Mouse (Mus musculus) layer of hippocampus, adult 11-12 months (tissue): ENCODE data around the gene Lrmda.

Experiments
- DNase-seq: peaks from one replicate; pipeline ENCODE4 v3.0.0; 2022; ENCODE audit warnings: low spot score

Gene Lrmda

DNA sequence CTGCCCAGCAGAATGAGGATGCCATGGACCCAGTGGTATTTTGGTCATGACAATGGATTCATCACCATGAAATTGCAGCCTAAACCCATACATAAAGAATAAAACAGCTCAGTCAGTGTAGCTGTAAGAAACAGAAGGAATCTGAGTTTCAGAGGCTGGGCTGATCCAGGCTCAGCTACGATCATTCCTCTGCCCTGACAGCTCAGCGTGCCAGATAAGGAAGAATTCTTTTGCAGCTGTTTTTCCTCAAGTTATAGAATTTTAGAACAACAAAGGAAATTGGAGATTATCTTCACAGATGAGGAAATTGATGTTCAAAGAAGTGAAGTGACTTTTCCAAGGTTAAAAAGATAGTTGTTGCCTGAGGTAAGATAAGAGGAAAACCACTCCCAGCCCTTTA is 921.1 kb downstream of the Lrmda start:
- no peak for DNase-seq

DNA sequence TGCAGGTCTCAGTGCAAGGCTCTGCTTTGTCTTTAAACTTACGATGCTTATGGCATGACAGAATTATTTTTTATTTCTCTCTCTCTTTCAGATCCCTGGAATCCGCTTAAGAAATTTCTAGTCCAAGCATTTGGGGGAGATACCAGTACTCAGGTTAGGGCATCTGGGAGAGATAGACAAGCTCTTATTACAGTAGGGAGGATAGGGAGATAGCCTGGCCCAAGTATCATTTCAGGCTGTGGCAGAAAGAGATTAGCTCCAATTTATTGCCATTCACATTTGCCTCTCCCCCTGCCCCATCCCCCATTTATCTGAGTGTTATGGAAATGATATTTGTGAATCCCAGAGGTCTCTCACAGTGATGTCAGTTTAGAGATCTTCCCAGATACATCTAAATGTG is 923.1 kb downstream of the Lrmda start:
- DNase-seq, result no peak

DNA sequence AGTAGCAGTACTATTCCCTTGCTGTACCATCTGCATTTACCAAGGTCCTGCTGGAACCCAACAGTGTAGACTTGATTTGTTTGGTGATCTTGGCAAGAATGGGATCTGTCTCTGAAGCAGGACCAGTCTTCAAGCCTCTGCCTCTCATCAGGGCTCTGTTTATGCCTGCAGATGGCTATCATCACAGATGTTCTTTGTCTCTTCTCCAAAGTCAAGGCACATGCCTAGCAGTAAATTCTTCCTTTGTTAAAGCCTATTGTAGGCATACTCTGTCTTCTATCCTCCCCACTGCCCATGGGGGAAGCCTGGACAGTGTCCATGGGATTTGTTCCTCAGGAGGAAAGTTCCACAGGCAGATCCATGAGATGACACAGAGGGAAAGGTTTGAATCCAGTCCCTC is 930.0 kb downstream of the Lrmda start:
- DNase-seq, result peak; percentile 5

DNA sequence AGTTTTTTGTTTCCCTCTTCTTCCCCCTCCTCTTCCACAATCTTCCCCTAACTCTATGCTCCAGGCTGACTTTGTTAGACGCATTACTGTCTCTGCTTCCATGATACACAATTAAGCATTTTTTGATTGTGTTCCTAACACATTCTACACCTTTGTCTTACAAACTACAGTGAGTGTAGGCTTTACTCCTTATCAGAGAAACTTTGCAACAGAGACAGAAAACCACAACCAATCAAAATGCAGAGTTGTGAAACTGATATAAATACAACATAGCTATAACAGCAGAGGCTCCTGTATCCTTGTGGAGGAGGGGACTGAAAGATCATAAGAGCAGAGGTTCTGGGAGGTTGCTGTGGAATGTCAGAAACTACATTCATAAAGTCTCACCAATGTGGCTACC is 933.5 kb downstream of the Lrmda start:
- DNase-seq, result no peak

DNA sequence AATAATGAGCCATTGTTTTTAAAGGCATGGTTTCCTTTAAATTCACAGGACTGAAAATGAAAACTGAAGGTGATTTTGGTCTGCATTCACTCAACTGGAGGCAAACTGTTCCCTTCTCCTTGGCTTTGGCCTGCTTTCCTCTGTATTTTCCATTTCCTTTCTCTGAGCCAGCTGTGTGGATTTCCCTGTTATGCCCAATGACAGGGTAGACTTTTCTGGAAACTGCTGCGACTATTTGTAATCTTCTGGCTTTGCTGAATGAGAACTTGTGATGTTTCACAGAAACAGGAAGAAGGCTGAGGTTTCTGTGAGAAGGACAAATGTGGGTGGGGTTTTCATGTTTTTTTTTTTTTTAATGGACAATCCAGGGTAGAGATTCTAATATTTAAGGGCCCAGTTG is 940.7 kb downstream of the Lrmda start:
- no peak for DNase-seq

DNA sequence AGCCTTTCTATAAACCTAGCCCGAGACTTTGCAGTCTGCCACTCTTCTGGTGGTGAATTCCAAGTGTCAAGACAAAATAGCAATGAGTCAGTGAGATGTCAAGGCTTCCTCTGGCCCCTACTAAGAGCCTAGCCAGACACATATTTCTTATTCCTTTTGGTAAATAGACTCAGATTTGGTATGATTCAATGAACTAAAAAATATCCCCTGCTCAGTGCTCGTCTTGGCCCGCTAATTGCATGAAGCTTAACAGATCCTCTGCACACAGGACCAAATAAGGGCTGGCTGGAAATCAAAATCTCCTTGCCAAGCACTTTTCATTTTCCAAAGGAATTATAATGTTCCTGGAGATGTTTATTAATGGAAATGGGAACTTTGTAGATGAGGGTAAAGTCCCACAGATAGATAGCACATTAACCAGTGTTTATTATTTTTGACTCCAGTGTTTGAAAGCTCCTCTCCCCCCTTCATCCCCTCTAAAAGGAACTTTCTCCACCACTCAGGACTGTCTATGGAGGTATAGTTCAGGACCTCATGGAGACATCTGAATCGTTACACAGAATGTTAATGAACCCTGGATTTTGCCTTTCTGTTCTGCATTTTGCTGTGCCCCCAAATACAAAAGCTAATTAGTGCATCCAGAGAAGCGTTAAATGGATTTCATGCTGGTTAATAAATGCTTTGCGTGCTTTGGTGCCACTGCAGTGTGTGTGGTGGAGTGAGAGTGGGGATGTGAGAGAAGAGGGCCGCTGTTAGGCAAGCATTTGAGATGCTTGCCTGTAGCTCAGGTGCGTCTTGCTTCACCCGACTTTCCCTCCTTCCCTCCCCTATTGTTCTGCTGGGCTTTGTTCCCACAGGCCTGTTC is 945.5 kb downstream of the Lrmda start:
- no peak for DNase-seq

DNA sequence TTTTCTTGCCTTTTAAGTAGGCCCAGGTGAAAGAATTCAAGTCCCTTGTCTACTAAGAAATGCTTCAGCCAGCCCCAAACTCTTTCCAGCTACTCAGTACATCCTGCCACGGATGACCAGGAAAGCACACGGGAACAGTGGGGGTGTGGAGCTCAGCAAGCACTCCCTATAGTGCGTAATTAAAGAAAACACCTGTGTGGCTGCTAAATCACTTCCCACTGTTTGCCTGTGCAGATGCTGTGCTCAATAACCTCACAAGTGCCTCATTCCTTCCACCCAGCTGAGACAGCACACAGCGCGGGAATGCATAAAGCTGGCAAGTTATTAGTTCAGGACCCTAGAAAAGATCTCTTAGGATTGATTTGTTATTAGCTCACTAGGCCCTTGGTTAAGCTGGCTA is 949.2 kb downstream of the Lrmda start:
- DNase-seq, result no peak

DNA sequence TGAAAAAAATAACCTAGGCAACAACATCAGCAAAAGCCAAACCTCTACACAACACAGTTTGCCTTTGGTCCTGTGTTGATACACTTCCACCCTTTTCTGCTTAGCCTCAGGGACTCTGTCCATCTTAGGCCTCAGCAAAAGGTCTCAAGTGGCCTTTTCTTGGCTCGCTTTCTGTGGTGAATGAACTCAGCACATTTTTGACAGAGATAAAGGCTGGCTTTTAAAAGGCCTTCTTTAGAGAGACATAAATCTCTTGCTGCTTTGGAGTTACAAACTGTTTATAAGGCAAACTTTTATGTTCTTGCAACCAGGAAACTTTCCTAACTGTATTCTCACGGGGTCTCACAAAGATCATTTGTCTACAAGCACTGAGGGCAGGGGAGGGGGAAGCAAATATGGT is 967.2 kb downstream of the Lrmda start:
- DNase-seq, result no peak

DNA sequence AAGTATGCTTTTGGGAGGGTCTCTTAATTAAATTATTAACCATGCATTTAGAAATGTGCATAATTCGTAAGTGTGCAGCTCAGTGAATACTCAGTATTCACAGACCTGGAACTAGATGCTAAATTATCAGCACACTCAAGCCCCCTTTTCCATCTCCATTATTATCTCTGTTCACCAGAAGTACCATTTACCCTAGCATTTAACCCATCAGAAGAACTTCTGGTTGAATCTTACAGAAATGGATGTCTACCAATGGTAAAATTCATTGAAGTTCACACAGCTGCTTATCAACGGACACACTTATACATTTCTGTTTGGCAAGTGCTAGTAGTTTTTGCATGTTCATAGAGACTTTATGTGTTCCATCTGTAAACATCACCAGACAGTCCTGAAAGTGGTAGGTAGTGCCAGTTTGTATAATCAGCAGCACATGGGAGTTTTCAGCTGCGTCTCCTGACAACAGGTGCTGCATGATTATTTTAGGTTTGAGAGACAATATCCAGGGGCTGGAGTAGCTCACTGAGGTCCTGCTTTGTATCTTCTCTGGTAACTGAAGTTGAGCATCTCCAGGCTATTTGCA is 968.7 kb downstream of the Lrmda start:
- DNase-seq, result no peak

DNA sequence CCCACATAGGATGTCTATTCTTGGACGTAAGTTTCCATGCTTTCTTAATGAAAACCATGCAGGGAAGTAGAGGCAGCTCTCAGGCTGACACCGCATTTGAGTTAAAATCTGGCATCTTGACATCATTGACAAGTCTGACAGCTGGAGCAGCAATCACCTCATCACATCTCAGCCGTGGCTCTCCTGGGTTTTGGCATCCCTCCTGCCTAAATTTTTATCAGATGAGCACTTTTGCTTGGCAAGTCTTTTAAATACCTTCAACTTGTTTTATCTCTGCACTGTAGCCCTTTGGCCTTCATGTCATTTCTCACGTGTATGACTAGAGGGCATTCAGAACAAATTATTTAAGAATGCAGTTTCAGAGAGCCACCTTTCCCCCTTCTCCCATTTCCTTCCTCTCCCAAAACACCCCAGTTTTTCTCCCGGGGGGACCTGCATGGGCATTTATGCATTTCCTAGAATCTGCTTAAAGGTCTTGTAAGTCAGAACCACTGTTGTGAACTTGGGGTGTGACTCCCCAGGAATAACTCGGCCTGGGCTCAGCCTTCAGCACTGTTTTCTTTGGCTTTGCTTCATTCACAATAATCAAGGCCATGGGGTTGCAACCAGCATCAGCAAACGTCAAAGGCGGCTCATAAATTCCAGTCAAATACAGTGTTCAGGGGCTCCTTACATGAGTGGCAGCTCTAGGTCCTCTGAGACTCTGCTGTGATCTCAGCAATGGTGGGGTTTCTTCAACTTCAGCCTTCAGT is 975.8 kb downstream of the Lrmda start:
- DNase-seq, result no peak

DNA sequence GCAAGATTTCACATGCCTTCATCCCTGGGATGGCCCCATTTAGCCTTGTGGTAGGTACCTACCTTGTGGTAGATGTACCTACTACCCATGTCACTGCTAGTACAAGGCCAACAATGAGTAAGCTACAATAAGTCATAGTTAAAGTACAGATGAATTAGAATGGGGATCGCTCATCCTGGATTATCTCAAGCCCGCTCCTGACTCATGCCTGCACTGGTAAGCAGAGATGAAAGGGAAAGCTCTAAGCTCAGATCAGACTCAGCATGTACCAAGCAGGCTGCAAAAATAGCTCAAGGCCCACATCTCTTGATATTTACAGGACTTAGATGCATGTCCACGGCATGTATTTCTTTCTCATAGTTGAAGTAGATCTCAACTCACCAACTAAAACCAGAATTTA is 979.4 kb downstream of the Lrmda start:
- no peak for DNase-seq

DNA sequence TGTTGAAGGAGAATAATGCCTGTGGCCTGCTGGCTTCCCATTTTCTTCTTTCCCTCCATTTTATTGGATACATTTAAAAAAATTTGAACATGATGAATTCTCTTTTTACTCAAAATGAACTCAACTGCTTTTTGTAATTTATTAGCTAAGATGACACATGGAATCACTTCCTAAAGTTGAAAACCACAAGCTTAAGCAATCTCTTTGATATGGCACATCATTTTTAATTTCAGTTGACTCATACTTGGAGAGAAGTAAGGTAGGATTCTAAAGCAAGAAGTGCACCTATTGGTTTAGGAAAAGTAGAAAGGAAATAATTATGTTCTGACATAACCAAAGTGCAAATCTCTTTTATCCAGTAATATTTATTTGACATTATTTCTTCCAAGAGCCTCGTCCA is 992.5 kb downstream of the Lrmda start:
- DNase-seq, result no peak

DNA sequence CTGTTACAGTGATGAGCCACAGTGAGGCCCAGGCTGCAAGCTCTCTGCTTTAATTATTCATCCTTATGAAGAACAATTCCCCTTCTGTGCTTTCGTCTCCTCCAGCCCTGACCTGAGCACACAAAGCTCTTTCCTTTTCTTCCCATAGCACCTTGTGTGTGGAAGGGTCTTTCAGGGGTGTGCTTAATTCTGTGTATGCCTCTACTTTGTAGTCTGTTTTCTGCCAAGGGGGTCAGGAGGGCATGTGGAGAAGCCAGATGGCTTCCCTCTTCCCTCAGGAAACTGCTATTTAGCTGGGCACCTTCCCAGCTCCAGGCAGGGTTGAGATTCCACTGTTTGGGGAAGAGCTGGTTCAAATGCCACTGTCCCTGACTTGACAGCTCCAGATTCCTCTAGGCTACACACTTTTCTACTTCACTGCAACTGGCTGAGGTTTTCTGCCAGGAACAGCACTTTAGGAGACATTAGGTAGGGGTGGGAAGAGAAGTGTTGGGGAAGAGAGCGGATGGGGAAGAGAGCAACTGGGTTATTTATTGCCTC is 995.3 kb downstream of the Lrmda start:
- no peak for DNase-seq

DNA sequence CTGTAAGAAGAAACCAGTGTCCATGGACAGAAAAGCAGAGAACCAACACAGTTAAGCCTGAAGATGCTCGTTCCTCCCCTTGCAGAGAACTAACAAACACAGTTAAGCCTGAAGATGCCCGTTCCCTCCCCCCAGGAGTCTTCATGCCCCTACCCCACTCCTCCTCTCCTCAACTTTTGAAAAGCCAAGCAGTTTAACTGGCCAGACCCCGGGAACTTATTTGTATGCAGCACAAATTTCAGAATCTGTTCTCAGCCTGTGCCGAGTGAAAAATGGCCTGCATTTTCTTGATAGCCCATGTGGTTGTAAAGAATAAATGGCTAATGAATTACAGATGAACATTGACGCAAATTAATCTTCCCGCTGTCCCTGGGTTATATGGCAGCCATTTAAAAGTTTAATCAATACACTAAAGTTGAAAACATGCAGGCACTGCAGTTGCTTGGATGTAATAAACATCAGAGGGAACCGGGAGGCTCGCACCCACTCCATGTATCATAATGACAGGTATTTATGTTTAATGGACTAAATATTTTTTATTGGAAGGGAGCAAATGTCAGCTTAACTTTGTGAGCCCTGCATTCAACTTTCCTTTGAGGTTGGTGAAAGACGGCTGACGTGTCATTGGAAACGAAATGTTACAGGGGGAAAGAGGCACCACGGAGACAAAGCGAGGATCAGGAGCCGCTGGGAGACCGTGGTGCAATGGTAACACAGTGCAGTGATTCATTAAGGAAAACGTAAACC is 996.0 kb downstream of the Lrmda start:
- no peak for DNase-seq

DNA sequence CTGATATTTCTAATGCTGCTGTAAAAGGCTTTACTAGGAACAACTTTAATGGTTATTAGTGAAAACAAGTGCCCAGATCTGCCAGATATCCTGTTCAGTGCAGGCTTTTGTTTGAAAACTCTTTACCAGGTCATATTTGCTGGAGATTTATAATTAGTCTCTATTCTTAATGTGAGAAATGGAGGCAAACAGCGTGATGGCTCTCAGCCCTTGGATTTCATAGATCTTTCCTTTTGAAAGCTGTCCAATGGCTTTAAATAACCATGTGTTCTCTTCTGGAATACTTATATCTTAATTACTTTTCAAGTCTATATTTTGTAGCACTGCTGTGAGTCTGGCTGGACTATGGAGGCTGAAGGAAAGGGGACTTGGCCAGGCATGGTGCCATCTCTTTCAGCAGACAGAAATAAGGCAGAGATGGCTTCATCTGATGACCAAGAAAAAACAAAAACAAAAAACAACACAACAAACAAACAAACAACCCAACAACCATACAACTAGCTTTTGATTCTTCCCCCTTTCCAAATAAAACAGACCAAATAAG is 996.6 kb downstream of the Lrmda start:
- DNase-seq, result no peak

DNA sequence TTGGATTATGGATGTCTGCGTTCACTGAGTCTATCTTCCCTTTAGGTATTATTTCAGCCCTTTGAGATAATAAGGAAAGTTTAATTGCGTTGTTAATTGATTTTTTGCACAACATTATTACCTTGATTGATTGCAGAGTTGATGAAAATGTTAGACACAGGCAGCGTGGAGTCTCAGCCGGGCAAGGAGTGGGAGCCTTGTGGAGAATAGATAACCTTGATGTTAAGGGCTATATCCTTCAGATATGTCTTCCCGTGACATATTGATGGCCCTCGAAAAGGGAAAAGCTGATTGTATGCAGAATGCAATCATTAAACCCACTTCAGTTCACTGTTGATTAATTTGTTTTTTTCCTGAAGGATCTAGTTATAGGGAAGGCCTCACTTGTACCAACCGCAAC is 1021.5 kb downstream of the Lrmda start:
- no peak for DNase-seq

DNA sequence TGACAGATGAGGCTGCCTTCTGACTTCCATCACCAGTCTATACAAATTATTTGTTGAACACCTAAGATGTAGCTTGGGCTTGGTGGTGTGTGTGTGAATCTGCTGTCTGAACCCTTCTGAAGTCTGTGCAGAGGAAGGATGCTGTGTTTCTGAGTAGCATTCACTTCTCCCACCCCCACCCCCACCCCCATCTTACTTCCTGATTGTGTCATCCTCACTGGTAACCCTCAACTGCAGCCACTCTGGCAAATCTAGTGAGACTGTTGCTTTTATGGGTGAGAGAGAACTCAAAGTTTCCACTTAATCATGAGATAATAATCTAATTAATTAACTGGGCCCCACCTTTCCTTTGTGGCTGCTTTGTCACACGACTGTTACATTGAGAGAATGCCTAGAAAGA is 1025.8 kb downstream of the Lrmda start:
- no peak for DNase-seq

DNA sequence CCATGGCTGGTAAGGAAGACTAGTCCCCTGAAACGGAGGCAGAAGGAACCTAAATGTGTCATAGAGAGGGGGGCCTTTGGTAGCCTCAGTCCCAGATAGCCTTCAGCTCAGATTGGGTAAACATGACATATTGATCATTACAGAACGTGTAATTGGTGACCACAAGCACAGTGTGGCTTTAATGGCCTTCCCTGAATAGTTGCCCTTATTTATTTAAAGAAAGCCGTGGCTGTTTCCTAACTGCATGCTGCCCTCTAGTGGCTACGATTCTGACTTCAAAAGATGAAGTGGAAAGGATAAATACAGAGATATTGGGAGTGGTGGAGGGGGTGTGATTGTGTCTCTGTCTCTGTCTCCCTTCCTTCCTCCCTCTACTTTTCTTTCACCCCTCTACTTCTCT is 1026.8 kb downstream of the Lrmda start:
- DNase-seq, result peak; percentile 86

DNA sequence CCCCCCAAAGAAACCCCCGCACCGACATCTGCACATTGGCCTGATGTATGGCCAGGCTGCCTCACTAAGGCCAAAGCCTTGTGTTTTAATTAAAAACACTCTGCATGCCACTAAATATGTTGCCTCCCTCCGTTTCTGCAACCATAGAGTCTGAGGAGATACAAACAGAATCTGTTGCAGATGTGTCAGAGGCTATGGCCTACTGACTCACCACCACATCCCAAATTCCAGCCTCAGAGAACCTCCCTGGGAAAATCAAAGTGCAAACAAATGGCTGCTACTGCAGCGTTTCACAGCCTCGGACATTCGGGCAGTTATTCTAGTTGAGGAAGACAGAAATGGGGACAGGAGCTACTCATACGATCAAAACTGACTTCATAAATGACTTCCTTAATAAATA is 1031.9 kb downstream of the Lrmda start:
- DNase-seq, result no peak

DNA sequence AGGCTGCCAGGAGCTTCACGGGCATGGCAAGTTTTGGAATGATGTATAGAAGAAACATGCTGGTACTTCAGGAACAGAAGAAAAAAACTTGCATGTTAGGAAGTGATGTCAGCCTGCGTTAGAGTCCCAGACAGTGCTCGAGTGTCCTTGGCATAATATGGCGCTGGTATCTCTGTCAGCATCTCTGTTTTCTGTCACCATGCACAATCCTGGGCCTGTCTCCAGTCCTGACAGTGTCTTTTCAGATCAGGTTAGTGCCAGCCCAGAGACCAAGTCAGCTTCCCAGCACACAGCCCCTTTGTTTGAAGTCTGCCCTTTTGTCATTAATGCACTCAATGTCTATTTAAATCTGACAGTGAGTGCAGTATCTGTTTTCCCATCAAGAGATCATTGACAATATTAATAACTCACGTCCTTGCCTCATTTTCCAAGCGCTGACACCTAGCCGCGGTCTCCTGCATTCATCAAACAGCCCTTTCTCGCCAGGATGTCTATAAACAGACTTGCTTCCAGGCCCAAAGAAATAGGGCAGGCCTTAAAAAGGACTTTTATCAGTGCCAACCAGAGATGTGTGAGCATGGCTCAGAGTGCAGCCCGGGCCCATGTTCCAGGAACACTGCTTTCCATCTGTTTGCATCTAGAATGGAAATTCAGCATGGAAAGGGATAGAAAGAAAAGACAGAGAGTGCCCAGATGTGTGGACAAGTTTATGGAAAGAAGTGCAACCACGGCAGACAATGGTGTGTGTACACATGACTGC is 1033.5 kb downstream of the Lrmda start:
- peak; percentile 9 for DNase-seq
